Mouse (Mus musculus) ES-E14 (cell line): ENCODE measurements at regions not wholly inside any gene's neighbourhood (a gene's known extent, or its start where the extent isn't known, plus 50 kb on each side); places are given as distances from the start of the nearest gene placed in this dataset.

Experiments used
- CHD2 ChIP-seq: IDR thresholded peaks from 2 replicates; pipeline ENCODE4 v1.6.1; 2014; ENCODE audit warnings: mild to moderate bottlenecking, low read depth, low read length, inconsistent platforms
- HCFC1 ChIP-seq: IDR thresholded peaks from 2 replicates; pipeline ENCODE4 v1.6.1; 2012; ENCODE audit warnings: low read length, inconsistent platforms, borderline replicate concordance; ENCODE audit not compliant: insufficient read depth
- MAFK ChIP-seq: IDR thresholded peaks from 2 replicates; pipeline ENCODE4 v1.6.1; 2014; ENCODE audit warnings: mild to moderate bottlenecking, low read depth, low read length, inconsistent platforms; ENCODE audit not compliant: insufficient read depth
- ZC3H11A ChIP-seq: IDR thresholded peaks from 2 replicates; pipeline ENCODE4 v1.6.1; 2012; ENCODE audit warnings: low read depth, mild to moderate bottlenecking, inconsistent platforms, low read length, borderline replicate concordance
- ZNF384 ChIP-seq: IDR thresholded peaks from 2 replicates; pipeline ENCODE4 v1.6.1; 2012; ENCODE audit warnings: low read depth, low read length, inconsistent platforms

- TF ChIP-seq ZNF384 (no peak), HCFC1 (no peak), MAFK (no peak), CHD2 (no peak), ZC3H11A (no peak)
Measured at GRCm38 (mm10) chr5:25639187-25639586, 66.4 kb downstream of the Xrcc2 start.
